Mouse (Mus musculus): ENCODE results near the gene Etnk1. TPM values are rescaled to one million over a fixed set of nuclear protein-coding genes. Genes with fewer than 3 reads are reported as not detected.

Gene Etnk1
- total RNA-seq, 2 experiments from 2014 or later = 16.4 to 16.6 TPM

Other genes starting within 250 kb of the Etnk1 start
- gene St8sia1, start 202.8 kb upstream of the Etnk1 start, total RNA-seq (2021) = under 1 TPM; 0.19 to 0.30 TPM
- 1 to 10 TPM; 6.1 to 6.8 TPM for gene C2cd5, start 67.1 kb upstream of the Etnk1 start, total RNA-seq (2021)